Mouse (Mus musculus) lung, embryonic 16.5 days (tissue): ENCODE measurements around the gene Raf1. TPM values are rescaled to one million over a fixed set of nuclear protein-coding genes. Genes with fewer than 3 reads are reported as not detected.

ENCODE experiments used
- ATAC-seq: fragments of 200-750 bp; cut with Nextera tagmentation; 2 replicates; pipeline ENCODE4 v1.8.0; 2017; ENCODE audit warnings: low read depth, mild to moderate bottlenecking, moderate library complexity
- H3K27ac ChIP-seq: fragments of 300-500 bp; sonication (generic); 2 replicates; pipeline ENCODE4 v1.5.1; 2014; ENCODE audit warnings: mild to moderate bottlenecking, control low read depth, low read length
- H3K27me3 ChIP-seq: fragments of 300-500 bp; sonication (generic); 2 replicates; pipeline ENCODE4 v1.6.1; 2014; ENCODE audit warnings: low read depth, low read length, mixed read lengths; ENCODE audit not compliant: control insufficient read depth, insufficient read depth
- H3K36me3 ChIP-seq: fragments of 300-500 bp; sonication (generic); 2 replicates; pipeline ENCODE4 v1.6.1; 2014; ENCODE audit warnings: low read length; ENCODE audit not compliant: control insufficient read depth, insufficient read depth
- H3K4me1 ChIP-seq: fragments of 300-500 bp; sonication (generic); replicated peaks from 2 replicates; pipeline ENCODE4 v1.6.1; 2014; ENCODE audit warnings: low read length, mixed read lengths; ENCODE audit not compliant: control insufficient read depth, insufficient read depth
- H3K4me2 ChIP-seq: fragments of 300-500 bp; sonication (generic); 2 replicates; pipeline ENCODE4 v1.6.1; 2014; ENCODE audit warnings: low read depth, low read length, control low read depth
- H3K4me3 ChIP-seq: fragments of 300-500 bp; sonication (generic); 2 replicates; pipeline ENCODE4 v1.5.1; 2014; ENCODE audit warnings: mild to moderate bottlenecking, low read length, control low read depth
- H3K9ac ChIP-seq: fragments of 300-500 bp; sonication (generic); 2 replicates; pipeline ENCODE4 v1.6.1; 2014; ENCODE audit warnings: low read length, control low read depth
- H3K9me3 ChIP-seq: fragments of 300-500 bp; sonication (generic); 2 replicates; pipeline ENCODE4 v1.6.1; 2016; ENCODE audit warnings: low read length; ENCODE audit not compliant: control insufficient read depth
- WGBS: fragments of 180-500 bp; shearing (Covaris S2); extraction: QIAGEN DNeasy Blood & Tissue Kit; methylation state at CpG from one replicate; pipeline ENCODE4 v1.1.7; 2014; 5-methylcytosine and 5-hydroxymethylcytosine counted together
- polyA plus RNA-seq: library from polyadenylated mRNA; unstranded; fragments of >200 nt; fragmentation: Nextera tagmentation; extraction: Ambion mirVana; gene quantifications from 2 replicates; pipeline ENCODE4 v1.2.1, GENCODE M21; 2015

Gene Raf1
- polyA plus RNA-seq, 1 experiment from 2014 or later, result 80.8 TPM

GRCm38 (mm10) chr6:115687753-115688152 lies 11.3 kb upstream of the Raf1 start:
- no peak for ATAC-seq
- WGBS, result 58% methylated on average over 3 of the region's 3 CpGs
- H3K27ac ChIP-seq, result no peak overlapping the region
- no peaks in the 10 kb centered on the region for H3K27me3 ChIP-seq
- no peaks in the 10 kb centered on the region for H3K4me1 ChIP-seq
- H3K36me3 ChIP-seq, result no peaks in the 10 kb centered on the region
- no peak overlapping the region for H3K4me2 ChIP-seq
- H3K9me3 ChIP-seq, result peaks cover 6% of the 10 kb centered on the region
- H3K9ac ChIP-seq, result no peak overlapping the region
- H3K4me3 ChIP-seq, result no peak overlapping the region

- WGBS, result 61% methylated on average over 11 of the region's 11 CpGs
- no peak overlapping the region for H3K9ac ChIP-seq
- H3K9me3 ChIP-seq, result peaks cover 6% of the 10 kb centered on the region
- no peaks in the 10 kb centered on the region for H3K36me3 ChIP-seq
- H3K27me3 ChIP-seq, result no peaks in the 10 kb centered on the region
- H3K4me2 ChIP-seq, result no peak overlapping the region
- no peak for ATAC-seq
- no peak overlapping the region for H3K27ac ChIP-seq
- no peaks in the 10 kb centered on the region for H3K4me1 ChIP-seq
- H3K4me3 ChIP-seq, result no peak overlapping the region
Observed at GRCm38 (mm10) chr6:115684851-115685646, 8.6 kb upstream of the Raf1 start.

GRCm38 (mm10) chr6:115684271-115684670 lies 7.8 kb upstream of the Raf1 start:
- H3K9ac ChIP-seq, result no peak overlapping the region
- peaks cover 6% of the 10 kb centered on the region for H3K9me3 ChIP-seq
- H3K4me2 ChIP-seq, result no peak overlapping the region
- H3K27me3 ChIP-seq, result no peaks in the 10 kb centered on the region
- 96% methylated on average over 2 of the region's 2 CpGs for WGBS
- H3K4me1 ChIP-seq, result no peaks in the 10 kb centered on the region
- H3K36me3 ChIP-seq, result no peaks in the 10 kb centered on the region
- H3K27ac ChIP-seq, result no peak overlapping the region
- ATAC-seq, result no peak
- no peak overlapping the region for H3K4me3 ChIP-seq

- Histone ChIP-seq H3K27me3 (no peaks in the 10 kb centered on the region), H3K4me3 (no peak overlapping the region), H3K9me3 (no peaks in the 10 kb centered on the region), H3K36me3 (no peaks in the 10 kb centered on the region), H3K4me2 (no peak overlapping the region), H3K9ac (no peak overlapping the region), H3K4me1 (no peaks in the 10 kb centered on the region), H3K27ac (no peak overlapping the region)
- WGBS, result 69% methylated on average over 4 of the region's 4 CpGs
- ATAC-seq, result no peak
Observed at GRCm38 (mm10) chr6:115681066-115681465, 4.6 kb upstream of the Raf1 start.

GRCm38 (mm10) chr6:115678012-115678411 lies 1.6 kb upstream of the Raf1 start:
- H3K4me3 ChIP-seq, result no peak overlapping the region
- ATAC-seq, result no peak
- no peaks in the 10 kb centered on the region for H3K27me3 ChIP-seq
- no peaks in the 10 kb centered on the region for H3K36me3 ChIP-seq
- H3K9me3 ChIP-seq, result no peaks in the 10 kb centered on the region
- H3K27ac ChIP-seq, result no peak overlapping the region
- no peak overlapping the region for H3K9ac ChIP-seq
- H3K4me1 ChIP-seq, result peaks cover 9% of the 10 kb centered on the region
- 100% methylated on average over 1 of the region's 1 CpGs for WGBS
- no peak overlapping the region for H3K4me2 ChIP-seq

DNA sequence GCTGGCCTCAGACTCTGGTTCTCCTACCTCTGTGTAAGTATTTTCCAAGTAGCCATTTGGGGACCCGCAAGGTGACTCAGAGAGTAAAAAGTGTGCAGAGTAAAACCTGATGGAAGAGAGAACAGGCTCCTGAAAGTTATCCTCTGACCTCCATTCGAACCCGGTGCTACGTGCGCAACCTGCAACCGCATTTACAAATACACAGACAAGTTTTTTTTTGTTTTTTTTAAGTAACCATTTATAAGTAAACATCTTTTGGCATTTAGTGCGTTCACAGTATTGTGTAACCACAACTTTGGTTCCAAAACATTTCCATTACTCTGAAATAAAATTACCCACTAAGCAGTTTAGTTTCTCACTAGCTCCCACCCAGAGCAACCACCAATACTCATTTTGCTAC lies 1.0 kb upstream of the Raf1 start:
- 82% methylated on average over 7 of the region's 7 CpGs for WGBS
- peak overlapping the region; percentile 63 for H3K4me2 ChIP-seq
- H3K36me3 ChIP-seq, result no peaks in the 10 kb centered on the region
- no peak overlapping the region; the same call in 1 of the 2 replicates for H3K9ac ChIP-seq
- no peak for ATAC-seq
- H3K4me1 ChIP-seq, result peaks cover 9% of the 10 kb centered on the region
- H3K4me3 ChIP-seq, result peak overlapping the region; percentile 94
- no peaks in the 10 kb centered on the region for H3K27me3 ChIP-seq
- H3K9me3 ChIP-seq, result no peaks in the 10 kb centered on the region
- peak overlapping the region; percentile 99; the same call in 1 of the 2 replicates for H3K27ac ChIP-seq

GRCm38 (mm10) chr6:115675508-115676336 lies 713 bp downstream of the Raf1 start:
- Histone ChIP-seq H3K36me3 (no peaks in the 10 kb centered on the region), H3K4me1 (peaks cover 9% of the 10 kb centered on the region), H3K4me2 (peak overlapping the region; percentile 91), H3K9me3 (no peaks in the 10 kb centered on the region), H3K27me3 (no peaks in the 10 kb centered on the region), H3K27ac (peak overlapping the region; percentile 99), H3K9ac (peak overlapping the region; percentile 100), H3K4me3 (peak overlapping the region; percentile 94)
- 0% methylated on average over 40 of the region's 53 CpGs for WGBS
- peak; percentile 57 for ATAC-seq

- H3K36me3 ChIP-seq, result no peaks in the 10 kb centered on the region
- 2% methylated on average over 13 of the region's 13 CpGs for WGBS
- no peaks in the 10 kb centered on the region for H3K9me3 ChIP-seq
Observed at GRCm38 (mm10) chr6:115675166-115675507, 1.3 kb downstream of the Raf1 start.

GRCm38 (mm10) chr6:115674316-115674715 lies 2.1 kb downstream of the Raf1 start:
- no peaks in the 10 kb centered on the region for H3K36me3 ChIP-seq
- H3K9me3 ChIP-seq, result no peaks in the 10 kb centered on the region
- no peak overlapping the region for H3K27ac ChIP-seq
- peak overlapping the region; percentile 94 for H3K4me3 ChIP-seq
- peaks cover 9% of the 10 kb centered on the region for H3K4me1 ChIP-seq
- WGBS, result 10% methylated on average over 2 of the region's 2 CpGs
- H3K27me3 ChIP-seq, result no peaks in the 10 kb centered on the region
- peak overlapping the region; percentile 100 for H3K9ac ChIP-seq
- ATAC-seq, result no peak
- H3K4me2 ChIP-seq, result peak overlapping the region; percentile 91

More at GRCm38 (mm10) chr6:115675166-115675507, 1.3 kb downstream of the Raf1 start:
- peak overlapping the region; percentile 100 for H3K9ac ChIP-seq
- H3K27me3 ChIP-seq, result no peaks in the 10 kb centered on the region
- no peak for ATAC-seq
- H3K4me3 ChIP-seq, result peak overlapping the region; percentile 94
- H3K4me2 ChIP-seq, result peak overlapping the region; percentile 91
- H3K4me1 ChIP-seq, result peaks cover 9% of the 10 kb centered on the region
- H3K27ac ChIP-seq, result peak overlapping the region; percentile 99
